Mouse (Mus musculus) stomach, embryonic 14.5 days (tissue): ENCODE data around the gene Prr36. TPM values are rescaled to one million over a fixed set of nuclear protein-coding genes. Genes with fewer than 3 reads are reported as not detected.

ENCODE experiments used
- ATAC-seq: fragments of 200-750 bp; cut with Nextera tagmentation; 2 replicates; pipeline ENCODE4 v1.8.0; 2017; ENCODE audit warnings: low read depth, moderate TSS enrichment; ENCODE audit not compliant: insufficient number of reproducible peaks, insufficient read depth, low FRiP score
- H3K27ac ChIP-seq: fragments of 300-500 bp; sonication (generic); 2 replicates; pipeline ENCODE4 v1.5.1; 2014; ENCODE audit warnings: mild to moderate bottlenecking, low read length, moderate library complexity, mixed read lengths
- H3K27me3 ChIP-seq: fragments of 300-500 bp; sonication (generic); 2 replicates; pipeline ENCODE4 v1.6.1; 2014; ENCODE audit warnings: low read length, control low read depth, mixed read lengths; ENCODE audit not compliant: control insufficient read depth, insufficient read depth
- H3K36me3 ChIP-seq: fragments of 300-500 bp; sonication (generic); 2 replicates; pipeline ENCODE4 v1.6.1; 2014; ENCODE audit warnings: mild to moderate bottlenecking, control low read depth, low read length, moderate library complexity, mixed read lengths; ENCODE audit not compliant: control insufficient read depth, insufficient read depth
- H3K4me1 ChIP-seq: fragments of 300-500 bp; sonication (generic); 2 replicates; pipeline ENCODE4 v1.6.1; 2014; ENCODE audit warnings: low read length, control low read depth, mixed read lengths; ENCODE audit not compliant: control insufficient read depth, insufficient read depth
- H3K4me2 ChIP-seq: fragments of 300-500 bp; sonication (generic); replicated peaks from 2 replicates; pipeline ENCODE4 v1.6.1; 2014; ENCODE audit warnings: low read depth, low read length, control low read depth
- H3K4me3 ChIP-seq: fragments of 300-500 bp; sonication (generic); 2 replicates; pipeline ENCODE4 v1.5.1; 2014; ENCODE audit warnings: low read depth, low read length, control low read depth
- H3K9ac ChIP-seq: fragments of 300-500 bp; sonication (generic); replicated peaks from 2 replicates; pipeline ENCODE4 v1.6.1; 2014; ENCODE audit warnings: low read depth, mild to moderate bottlenecking, control low read depth, low read length, moderate library complexity, mixed read lengths
- H3K9me3 ChIP-seq: fragments of 300-500 bp; sonication (generic); 2 replicates; pipeline ENCODE4 v1.6.1; 2016; ENCODE audit warnings: low read depth, low read length, control low read depth; ENCODE audit not compliant: control insufficient read depth
- WGBS: fragments of 180-500 bp; shearing (Covaris S2); extraction: QIAGEN DNeasy Blood & Tissue Kit; methylation state at CpG from one replicate; pipeline ENCODE4 v1.1.7; 2014; 5-methylcytosine and 5-hydroxymethylcytosine counted together
- polyA plus RNA-seq: library from polyadenylated mRNA; unstranded; fragments of >200 nt; fragmentation: Nextera tagmentation; extraction: Ambion mirVana; gene quantifications from 2 replicates; pipeline ENCODE4 v1.2.1, GENCODE M21; 2014

Prr36 gene
- polyA plus RNA-seq: 6.3 and 8.9 TPM in 2 replicates

DNA sequence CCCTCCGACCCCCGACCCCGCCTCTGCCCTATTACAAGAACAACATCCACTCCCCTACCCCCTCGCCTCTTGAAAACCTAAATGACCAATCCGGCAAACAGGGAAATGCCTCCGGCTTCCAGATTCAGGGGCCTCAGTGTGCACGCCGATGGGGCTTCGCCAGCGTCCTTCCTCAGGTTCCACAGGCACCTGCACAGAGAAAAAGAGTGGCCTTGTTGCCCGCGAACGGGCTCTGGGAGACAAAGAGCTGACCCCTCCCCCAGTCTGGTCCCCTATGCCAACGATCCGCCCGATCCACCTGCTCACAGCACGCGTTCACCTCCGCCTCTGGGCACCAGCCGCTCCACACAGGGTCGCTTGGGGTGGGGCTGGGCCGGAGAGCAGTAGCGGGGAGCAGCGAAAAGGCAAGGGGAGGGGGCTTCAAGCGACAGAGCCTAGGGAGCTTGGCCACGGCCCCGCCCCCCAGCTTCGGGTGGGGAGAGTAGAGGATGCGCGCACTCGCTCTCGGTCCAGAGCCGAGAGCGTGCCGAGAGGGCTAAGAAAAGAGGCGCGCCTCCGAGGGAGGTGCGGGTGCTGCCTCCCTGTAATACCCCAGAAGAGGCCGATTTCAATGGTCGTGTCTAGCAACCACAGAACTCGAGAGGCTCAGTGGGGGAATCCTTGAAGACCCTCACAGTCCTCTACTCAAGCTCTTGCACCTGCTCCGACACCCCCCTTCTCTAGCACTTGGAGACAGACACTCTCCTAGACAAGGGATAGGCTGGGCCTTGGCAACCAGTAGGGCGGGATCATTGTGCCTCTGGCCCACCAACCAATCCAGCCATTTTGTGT is at the start of gene Prr36:
Prr36 (minus strand) TSS at position 669 of the 831 bp plus-strand sequence.
- H3K27me3 ChIP-seq: no peaks in the 10 kb centered on the region
- WGBS: 2% methylated on average over 44 of the region's 44 CpGs
- peak within 1 kb of the TSS; percentile 68 for H3K4me2 ChIP-seq
- H3K36me3 ChIP-seq: no peaks in the 10 kb centered on the region
- peak; percentile 57 for ATAC-seq
- peak within 1 kb of the TSS; percentile 4; the same call in 1 of the 2 replicates for H3K27ac ChIP-seq
- H3K4me3 ChIP-seq: peak within 1 kb of the TSS; percentile 44
- no peaks in the 10 kb centered on the region for H3K9me3 ChIP-seq
- H3K4me1 ChIP-seq: no peaks in the 10 kb centered on the region
- peak within 1 kb of the TSS; percentile 28; the same call in 1 of the 2 replicates for H3K9ac ChIP-seq

DNA sequence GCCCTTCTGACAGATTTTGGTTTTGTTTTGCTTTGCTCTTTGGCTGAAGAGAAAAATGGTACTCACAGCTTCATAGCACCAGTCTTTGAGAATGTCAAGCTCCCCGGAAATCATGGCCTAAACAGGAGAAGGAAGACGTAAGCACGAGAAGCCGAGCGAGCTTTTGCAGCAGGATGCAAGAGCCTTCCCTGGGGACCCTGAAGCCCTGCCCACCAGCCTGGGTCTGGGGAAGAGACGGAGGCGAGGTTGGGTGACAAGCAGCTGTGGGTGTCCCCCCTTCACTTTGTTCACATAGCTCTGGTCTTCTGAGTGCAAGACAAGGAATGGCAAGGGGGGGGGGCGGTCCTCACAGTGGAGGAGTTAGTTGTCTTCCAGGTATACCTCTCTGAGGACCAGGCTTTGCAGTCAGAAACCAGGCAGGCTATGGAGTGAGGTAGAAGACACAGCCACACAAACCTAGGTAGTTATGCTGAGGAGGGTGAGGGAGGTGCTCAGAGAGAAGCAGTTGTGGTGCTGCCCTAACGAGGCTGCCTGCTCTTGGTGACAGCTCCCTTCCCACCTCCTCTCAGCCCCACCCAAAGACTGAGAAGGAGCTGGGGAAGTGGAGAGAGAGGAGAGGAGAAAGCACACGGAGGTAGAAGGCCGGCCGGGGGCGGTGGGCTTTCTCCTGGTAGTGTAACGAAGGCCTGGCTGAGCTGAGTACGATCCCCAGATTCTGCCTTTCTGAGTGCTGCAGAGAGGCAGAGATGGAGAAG is 48.1 kb upstream of the Prr36 start:
- H3K4me2 ChIP-seq: no peak overlapping the region
- no peak for ATAC-seq
- no peak overlapping the region for H3K27ac ChIP-seq
- H3K27me3 ChIP-seq: no peaks in the 10 kb centered on the region
- H3K4me3 ChIP-seq: no peak overlapping the region
- no peaks in the 10 kb centered on the region for H3K9me3 ChIP-seq
- 91% methylated on average over 15 of the region's 15 CpGs for whole genome bisulfite sequencing
- no peaks in the 10 kb centered on the region for H3K4me1 ChIP-seq
- no peak overlapping the region for H3K9ac ChIP-seq
- peaks cover 88% of the 10 kb centered on the region for H3K36me3 ChIP-seq

DNA sequence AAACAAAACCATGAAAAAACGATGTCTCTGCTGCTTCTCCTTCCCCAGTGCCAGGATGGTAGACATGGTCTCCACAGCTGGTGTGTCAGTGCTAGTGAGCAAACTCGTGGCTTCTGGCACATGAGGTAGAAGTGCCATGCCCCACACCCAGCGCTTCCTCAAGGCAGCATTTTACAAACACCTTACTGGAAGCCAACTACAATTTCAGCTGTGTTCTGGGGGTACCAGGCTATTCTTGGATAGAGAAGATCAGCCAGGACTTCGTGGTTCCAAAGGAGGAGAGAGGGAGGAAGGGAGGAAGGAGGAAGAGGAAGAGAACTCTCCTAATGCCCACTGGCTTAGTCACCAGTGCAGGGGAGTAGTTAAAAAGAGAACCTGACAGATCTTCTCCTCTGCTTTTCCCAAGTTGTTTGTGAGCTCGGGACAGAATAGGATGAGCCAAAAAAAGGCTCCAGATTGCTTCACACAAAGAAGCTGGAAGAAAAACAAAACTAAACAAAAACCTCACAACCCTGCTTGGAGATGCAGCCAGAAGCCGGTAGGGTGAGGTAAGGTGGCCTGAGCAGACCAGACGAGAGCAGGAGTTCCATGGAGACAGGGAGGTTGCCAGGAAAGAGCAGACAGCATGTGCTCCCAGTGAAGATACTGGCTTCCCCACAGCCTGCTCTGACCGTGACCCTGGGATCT is 46.0 kb upstream of the Prr36 start:
- Histone ChIP-seq H3K9ac (no peak overlapping the region), H3K4me1 (peaks cover 5% of the 10 kb centered on the region; the same call in 1 of the 2 replicates), H3K4me2 (no peak overlapping the region), H3K9me3 (no peaks in the 10 kb centered on the region), H3K27ac (no peak overlapping the region), H3K27me3 (no peaks in the 10 kb centered on the region), H3K36me3 (peaks cover 76% of the 10 kb centered on the region), H3K4me3 (no peak overlapping the region)
- WGBS: 82% methylated on average over 8 of the region's 8 CpGs
- no peak for ATAC-seq

DNA sequence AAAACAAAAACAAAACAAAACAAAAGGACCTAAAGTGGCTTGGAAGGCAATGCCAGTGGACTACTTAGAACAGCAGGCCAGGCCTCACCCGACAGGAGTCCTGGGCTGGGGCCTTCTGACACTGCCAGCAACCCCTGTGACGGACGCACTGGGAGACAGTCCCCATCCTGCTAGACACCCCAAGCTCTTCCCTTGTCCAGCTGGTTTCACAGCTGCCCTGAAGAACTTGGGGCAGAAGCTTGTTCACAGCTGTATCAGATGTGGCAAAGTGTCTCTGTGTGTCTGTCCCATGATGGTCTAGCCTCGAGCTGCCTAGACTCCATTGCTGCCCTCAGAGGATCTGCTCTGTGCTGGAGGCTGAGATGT is 42.5 kb upstream of the Prr36 start:
- Histone ChIP-seq H3K4me1 (peaks cover 10% of the 10 kb centered on the region; the same call in 1 of the 2 replicates), H3K9me3 (no peaks in the 10 kb centered on the region), H3K9ac (no peak overlapping the region), H3K4me3 (peak overlapping the region; percentile 76), H3K27me3 (no peaks in the 10 kb centered on the region), H3K36me3 (peaks cover 61% of the 10 kb centered on the region), H3K27ac (no peak overlapping the region; the same call in 1 of the 2 replicates), H3K4me2 (no peak overlapping the region)
- ATAC-seq: no peak
- WGBS: 73% methylated on average over 4 of the region's 4 CpGs

DNA sequence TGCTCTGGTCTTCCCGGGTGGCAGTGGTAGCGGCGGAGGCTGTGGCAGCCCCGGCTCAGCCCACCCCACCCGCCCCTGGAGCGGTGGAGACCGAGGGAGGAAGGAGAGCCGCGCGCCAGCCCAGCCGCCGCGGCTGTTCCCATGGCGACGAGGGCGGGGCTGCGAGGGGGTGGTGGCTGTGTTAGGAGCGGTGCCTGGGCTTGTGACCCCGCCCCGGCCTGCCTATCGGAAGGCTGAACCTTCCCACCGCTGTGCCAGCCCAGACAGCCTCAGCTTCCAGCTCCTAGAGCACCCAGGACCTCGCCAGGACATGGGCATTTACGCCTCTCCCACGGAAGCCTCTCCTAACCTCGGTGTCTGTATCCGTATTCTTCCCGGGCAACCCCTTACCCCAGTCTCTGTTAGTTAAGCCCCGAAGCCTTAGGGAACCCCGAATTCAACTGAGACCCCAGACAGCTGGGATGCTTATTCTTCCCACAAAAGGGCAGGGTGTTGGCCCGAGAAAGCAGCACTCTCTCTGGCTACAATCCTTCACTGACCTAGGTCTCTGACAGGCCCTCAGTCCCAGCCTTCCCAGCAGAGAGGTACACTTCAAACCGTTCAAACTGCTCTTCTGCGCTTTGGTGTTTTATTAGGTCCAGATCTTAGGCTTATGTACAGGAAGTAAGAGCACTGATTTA is 42.0 kb upstream of the Prr36 start, which contains the start of gene Ctxn1:
Ctxn1 (minus strand) TSS at position 150 of the 680 bp plus-strand sequence.
- Histone ChIP-seq H3K9me3 (no peaks in the 10 kb centered on the region), H3K36me3 (peaks cover 60% of the 10 kb centered on the region), H3K4me3 (peak within 1 kb of the TSS; percentile 76), H3K27me3 (no peaks in the 10 kb centered on the region), H3K9ac (peak within 1 kb of the TSS; percentile 73), H3K4me1 (peaks cover 12% of the 10 kb centered on the region; the same call in 1 of the 2 replicates), H3K27ac (peak within 1 kb of the TSS; percentile 84), H3K4me2 (peak within 1 kb of the TSS; percentile 76)
- WGBS: 6% methylated on average over 26 of the region's 33 CpGs
- ATAC-seq: peak; percentile 92

DNA sequence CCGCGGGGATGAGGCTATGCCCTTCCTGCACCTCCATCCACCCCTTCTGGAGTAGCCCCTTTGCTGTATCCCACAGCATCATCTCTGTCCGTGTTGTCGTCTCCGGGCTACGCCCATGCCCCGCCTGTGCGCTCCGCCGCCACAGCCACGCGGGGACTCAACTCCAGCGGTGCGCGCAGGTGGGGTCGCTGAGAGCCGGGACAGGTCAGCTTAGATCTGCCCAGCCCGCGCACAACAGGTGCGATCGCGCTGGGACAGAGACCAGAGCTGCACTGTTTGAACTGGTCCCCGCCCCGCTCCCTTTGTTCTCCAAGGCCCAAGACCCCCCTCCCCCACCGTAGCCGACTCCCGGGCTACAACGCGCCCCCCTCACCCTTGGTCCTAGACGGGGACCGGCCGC is 41.4 kb upstream of the Prr36 start:
- Histone ChIP-seq H3K36me3 (peaks cover 55% of the 10 kb centered on the region), H3K27me3 (no peaks in the 10 kb centered on the region), H3K4me3 (peak overlapping the region; percentile 76), H3K9me3 (no peaks in the 10 kb centered on the region), H3K9ac (peak overlapping the region; percentile 73), H3K4me1 (peaks cover 18% of the 10 kb centered on the region; the same call in 1 of the 2 replicates), H3K27ac (peak overlapping the region; percentile 84), H3K4me2 (peak overlapping the region; percentile 76)
- WGBS: under 1% methylated on average over 31 of the region's 32 CpGs
- peak; percentile 68 for ATAC-seq

DNA sequence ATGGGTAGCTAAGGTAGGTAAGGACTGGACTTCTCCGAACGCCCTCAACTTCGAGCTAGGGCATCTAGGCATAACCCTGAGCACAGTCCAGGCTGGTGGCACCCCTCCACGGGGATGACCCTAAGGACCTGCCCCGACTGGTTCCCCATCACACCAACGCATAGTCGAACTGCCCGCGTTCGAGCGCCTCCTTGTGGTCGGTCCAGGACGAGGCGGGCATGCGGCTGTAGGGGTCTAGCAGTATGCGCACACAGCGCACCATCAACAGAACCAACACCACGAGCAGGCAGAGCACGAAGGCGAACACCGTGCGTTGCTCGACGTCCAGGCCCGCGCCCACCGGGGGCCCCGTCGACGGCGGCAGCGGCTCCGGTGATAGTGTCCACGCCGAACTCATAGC is 41.0 kb upstream of the Prr36 start:
- ATAC-seq: peak; percentile 59; the same call in 1 of the 2 replicates
- Histone ChIP-seq H3K36me3 (peaks cover 50% of the 10 kb centered on the region), H3K9me3 (no peaks in the 10 kb centered on the region), H3K9ac (peak overlapping the region; percentile 73), H3K4me3 (peak overlapping the region; percentile 76), H3K4me1 (peaks cover 20% of the 10 kb centered on the region; the same call in 1 of the 2 replicates), H3K27ac (peak overlapping the region; percentile 84; the same call in 1 of the 2 replicates), H3K4me2 (peak overlapping the region; percentile 76), H3K27me3 (no peaks in the 10 kb centered on the region)
- 2% methylated on average over 35 of the region's 35 CpGs for WGBS
